ENCODE assay signal across 21 mouse cellular contexts in the genomic region with DNA sequence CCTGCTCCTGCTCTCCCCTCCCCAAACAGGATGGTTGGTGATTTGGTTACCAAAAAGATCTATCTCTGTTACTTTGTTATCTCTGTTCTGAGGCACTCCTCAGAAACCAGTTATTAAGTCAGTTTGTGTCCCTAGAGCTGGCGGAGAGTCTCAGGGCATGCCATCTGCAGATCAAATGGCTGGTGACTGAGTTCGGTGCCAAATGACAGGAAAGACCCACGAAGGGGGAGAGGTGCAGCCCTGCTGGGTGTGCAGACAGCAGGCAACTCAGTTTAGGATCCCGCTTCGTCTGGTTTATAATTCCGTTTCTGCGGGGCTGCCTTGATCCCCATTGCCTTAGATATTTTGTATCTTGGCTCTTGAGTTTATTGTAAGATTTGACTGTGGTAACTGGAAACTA.
A peak's percentile ranks its signal among the peaks of the same experiment; 100 is the strongest.
DNase-seq lines count a peak whose midpoint lies in the region; ATAC-seq and TF ChIP-seq lines count a peak whose summit lies in the region.
"Had no signal": no experiment of that assay in that cellular context is flagged by ENCODE, and none has a peak within 500 bp of the region (broad histone marks: within the 10 kb centered on the region; RNA-seq: fewer than 3 reads in every experiment).

No protein-coding gene starts in this region.

- H3K4me3 ChIP-seq in forebrain, postnatal 0 days (ENCODE audit: low read depth, low read length), result no peak overlapping the region
- no peak overlapping the region for H3K4me3 ChIP-seq in forebrain, embryonic 14.5 days (ENCODE audit: low read depth, low read length)
- no peak overlapping the region for H3K4me3 ChIP-seq in kidney, embryonic 16.5 days (ENCODE audit: low read length)
- no peak overlapping the region for H3K4me3 ChIP-seq in cerebellum, adult 2 months (replicated peaks; ENCODE audit: insufficient read depth, low read depth, low read length)
- no peak overlapping the region for H3K4me3 ChIP-seq in liver, embryonic 11.5 days (ENCODE audit: low read depth, low read length)
- H3K4me3 ChIP-seq: heart, adult 2 months; limb, embryonic 12.5 days; liver, embryonic 13.5 days; midbrain, embryonic 10.5 days; neural tube, embryonic 12.5 days had no signal

- no peak overlapping the region for H3K9ac ChIP-seq in forebrain, postnatal 0 days
- H3K9ac ChIP-seq in forebrain, embryonic 14.5 days (ENCODE audit: low read length), result no peak overlapping the region
- 0 out of 2 replicates have a peak overlapping the region, but pooled peaks have one; percentile 8 for H3K9ac ChIP-seq in kidney, embryonic 16.5 days (replicated peaks; ENCODE audit: low read length)
- no peak overlapping the region for H3K9ac ChIP-seq in liver, embryonic 11.5 days (ENCODE audit: low read depth, low read length)
- H3K9ac ChIP-seq: limb, embryonic 12.5 days; liver, embryonic 13.5 days; lung, embryonic 14.5 days; neural tube, embryonic 12.5 days had no signal

- no peak for TF ChIP-seq POLR2A in cerebellum, adult 2 months (IDR thresholded peaks at IDR 0.05; ENCODE audit: borderline replicate concordance, insufficient read depth, low read length)

- H3K9me3 ChIP-seq in forebrain, postnatal 0 days (ENCODE audit: low read length), result no peaks in the 10 kb centered on the region
- no peaks in the 10 kb centered on the region for H3K9me3 ChIP-seq in forebrain, embryonic 14.5 days (replicated peaks; ENCODE audit: control insufficient read depth, low read length)
- no peaks in the 10 kb centered on the region for H3K9me3 ChIP-seq in kidney, embryonic 16.5 days (ENCODE audit: low read length)
- H3K9me3 ChIP-seq in liver, embryonic 11.5 days (ENCODE audit: control insufficient read depth, low read length), result no peaks in the 10 kb centered on the region
- H3K9me3 ChIP-seq: G1E; limb, embryonic 12.5 days; liver, embryonic 13.5 days; midbrain, embryonic 10.5 days; neural tube, embryonic 12.5 days had no signal

- H3K27ac ChIP-seq in forebrain, postnatal 0 days (ENCODE audit: low read depth, low read length), result no peak overlapping the region
- H3K27ac ChIP-seq in forebrain, embryonic 14.5 days (ENCODE audit: low read depth, low read length), result no peak overlapping the region
- no peak overlapping the region for H3K27ac ChIP-seq in kidney, embryonic 16.5 days (ENCODE audit: low read length)
- no peak overlapping the region for H3K27ac ChIP-seq in cerebellum, adult 2 months (ENCODE audit: insufficient read depth, low read length)
- no peak overlapping the region for H3K27ac ChIP-seq in liver, embryonic 11.5 days (ENCODE audit: low read depth, low read length)
- H3K27ac ChIP-seq: heart, adult 2 months; limb, embryonic 12.5 days; liver, embryonic 13.5 days; macrophage; midbrain, embryonic 10.5 days; neural tube, embryonic 12.5 days had no signal

- no peaks in the 10 kb centered on the region for H3K27me3 ChIP-seq in forebrain, postnatal 0 days (ENCODE audit: insufficient read depth, low read length)
- no peaks in the 10 kb centered on the region for H3K27me3 ChIP-seq in forebrain, embryonic 14.5 days (replicated peaks; ENCODE audit: control insufficient read depth, insufficient read depth, low read length)
- no peaks in the 10 kb centered on the region for H3K27me3 ChIP-seq in kidney, embryonic 16.5 days (ENCODE audit: insufficient read depth, low read length)
- H3K27me3 ChIP-seq in cerebellum, adult 2 months (ENCODE audit: control insufficient read depth, insufficient read depth, low read length), result no peaks in the 10 kb centered on the region
- H3K27me3 ChIP-seq in liver, embryonic 11.5 days (replicated peaks; ENCODE audit: control insufficient read depth, insufficient read depth, low read length), result no peaks in the 10 kb centered on the region
- H3K27me3 ChIP-seq: limb, embryonic 12.5 days; liver, embryonic 13.5 days; neural tube, embryonic 12.5 days had no signal

- 54% methylated on average over 7 of the region's 7 CpGs for WGBS in forebrain, postnatal 0 days
- 68% methylated on average over 7 of the region's 7 CpGs for WGBS in forebrain, embryonic 14.5 days
- 68% methylated on average over 7 of the region's 7 CpGs for WGBS in kidney, embryonic 16.5 days
- 5% methylated on average over 7 of the region's 7 CpGs for WGBS in cerebellum, adult 2 months
- WGBS in liver, embryonic 11.5 days, result 82% methylated on average over 7 of the region's 7 CpGs

- no peak for DNase-seq in forebrain, postnatal 0 days
- no peak for DNase-seq in forebrain, embryonic 14.5 days (ENCODE audit: low spot score)
- no peak for DNase-seq in kidney, postnatal 4 days
- peak; percentile 30 to 56 for DNase-seq in cerebellum, adult 2 months
- peak; percentile 19 to 28 for DNase-seq in cerebellum, postnatal 36 days
- no peak for DNase-seq in liver, embryonic 11.5 days (ENCODE audit: low spot score)
- DNase-seq in adrenal gland, adult 18-20 months (ENCODE audit: low spot score in 2 of 2), result no peak
- DNase-seq: adrenal gland, postnatal 25 days; heart, adult 2 months; kidney, adult 8-10 months; kidney, postnatal 25 days; liver, embryonic 13.5 days; lung, embryonic 14.5 days; thymus, postnatal 36 days had no signal

- H3K36me3 ChIP-seq in forebrain, postnatal 0 days (ENCODE audit: insufficient read depth), result no peaks in the 10 kb centered on the region
- no peaks in the 10 kb centered on the region for H3K36me3 ChIP-seq in forebrain, embryonic 14.5 days (ENCODE audit: control insufficient read depth, insufficient read depth, low read length)
- H3K36me3 ChIP-seq in kidney, embryonic 16.5 days (ENCODE audit: insufficient read depth, low read length), result no peaks in the 10 kb centered on the region
- H3K36me3 ChIP-seq in liver, embryonic 11.5 days (ENCODE audit: control insufficient read depth, insufficient read depth, low read length), result no peaks in the 10 kb centered on the region
- H3K36me3 ChIP-seq: limb, embryonic 12.5 days; midbrain, embryonic 10.5 days; neural tube, embryonic 12.5 days had no signal

- TF ChIP-seq CTCF in forebrain, postnatal 0 days (IDR thresholded peaks at IDR 0.05; ENCODE audit: low read depth), result no peak
- TF ChIP-seq CTCF in cerebellum, adult 2 months (IDR thresholded peaks at IDR 0.05; ENCODE audit: borderline replicate concordance, insufficient read depth, low read depth, low read length), result no peak

- peak; percentile 27; the same call in 1 of the 2 replicates for ATAC-seq in forebrain, postnatal 0 days
- ATAC-seq in forebrain, embryonic 14.5 days, result no peak
- no peak for ATAC-seq in kidney, embryonic 16.5 days (ENCODE audit: low FRiP score, low TSS enrichment)
- no peak for ATAC-seq in liver, embryonic 11.5 days (replicated peaks; ENCODE audit: low FRiP score)
- ATAC-seq: forebrain, embryonic 16.5 days had no signal

- H3K4me1 ChIP-seq in forebrain, postnatal 0 days (ENCODE audit: insufficient read depth), result no peaks in the 10 kb centered on the region
- H3K4me1 ChIP-seq in forebrain, embryonic 14.5 days (ENCODE audit: control insufficient read depth, insufficient read depth, low read length), result no peaks in the 10 kb centered on the region
- peaks cover 14% of the 10 kb centered on the region; the same call in 1 of the 2 replicates for H3K4me1 ChIP-seq in kidney, embryonic 16.5 days (ENCODE audit: insufficient read depth, low read length)
- H3K4me1 ChIP-seq in cerebellum, adult 2 months (ENCODE audit: control insufficient read depth, insufficient read depth, low read length), result peaks cover 8% of the 10 kb centered on the region; the same call in 1 of the 2 replicates
- no peaks in the 10 kb centered on the region for H3K4me1 ChIP-seq in liver, embryonic 11.5 days (replicated peaks; ENCODE audit: control insufficient read depth, insufficient read depth, low read length)
- H3K4me1 ChIP-seq: liver, embryonic 13.5 days; neural tube, embryonic 12.5 days had no signal

- no peak overlapping the region for H3K4me2 ChIP-seq in forebrain, postnatal 0 days (ENCODE audit: low read depth)
- H3K4me2 ChIP-seq in forebrain, embryonic 14.5 days (ENCODE audit: low read length), result no peak overlapping the region
- H3K4me2 ChIP-seq in kidney, embryonic 16.5 days (replicated peaks; ENCODE audit: low read depth, low read length), result no peak overlapping the region
- no peak overlapping the region for H3K4me2 ChIP-seq in liver, embryonic 11.5 days
- H3K4me2 ChIP-seq: limb, embryonic 12.5 days; liver, embryonic 13.5 days; lung, embryonic 14.5 days; neural tube, embryonic 12.5 days had no signal

Comparison
In these comparisons a context has a peak if more than half of its experiments do, and no peak if none do; other contexts are left out.
1. DNase-seq: peak in cerebellum, adult 2 months (2 of 2) and cerebellum, postnatal 36 days (2 of 2); none in forebrain, postnatal 0 days (single experiment), forebrain, embryonic 14.5 days (single experiment), kidney, postnatal 4 days (0 of 2), liver, embryonic 11.5 days (single experiment) and adrenal gland, adult 18-20 months (0 of 2).